Mouse (Mus musculus) ES-Bruce4 (cell line): ENCODE data around the gene Slc16a1.

Source experiments
- CTCF ChIP-seq: IDR thresholded peaks from one replicate; pipeline ENCODE4 v1.8.1; 2011; ENCODE audit warnings: low read depth, low read length
- EP300 ChIP-seq: IDR thresholded peaks from 2 replicates; pipeline ENCODE4 v1.6.1; 2011; ENCODE audit warnings: low read depth, low read length; ENCODE audit not compliant: insufficient read depth
- POLR2A ChIP-seq: IDR thresholded peaks from one replicate; pipeline ENCODE4 v1.8.1; 2011; ENCODE audit warnings: low read length; ENCODE audit not compliant: insufficient read depth

- TF ChIP-seq POLR2A (no peak), CTCF (no peak), EP300 (no peak)
Observed at GRCm38 (mm10) chr3:104701761-104702160, 63.3 kb downstream of the Slc16a1 start.
